Mouse (Mus musculus) c-Kit-positive CD71-negative TER-119-negative erythroid progenitor cells, embryonic 14.5 days (primary cell): ENCODE results near the gene Tbx15.

Experiments
- DNase-seq: peaks from one replicate; pipeline ENCODE4 v3.0.0-alpha.2; 2013; ENCODE audit warnings: low read depth

Tbx15 gene

GRCm38 (mm10) chr3:99248831-99249550 lies 8.8 kb downstream of the Tbx15 start:
- DNase-seq = no peak

GRCm38 (mm10) chr3:99249551-99249870 lies 9.3 kb downstream of the Tbx15 start:
- DNase-seq = no peak

GRCm38 (mm10) chr3:99249906-99250305 lies 9.7 kb downstream of the Tbx15 start:
- no peak for DNase-seq

GRCm38 (mm10) chr3:99251271-99252165 lies 11.3 kb downstream of the Tbx15 start:
- no peak for DNase-seq

- DNase-seq = no peak
These were observed 12.4 kb downstream of the Tbx15 start for GRCm38 (mm10) chr3:99252461-99253091.

GRCm38 (mm10) chr3:99253092-99253488 lies 12.9 kb downstream of the Tbx15 start:
- DNase-seq = no peak

- no peak for DNase-seq
These were observed 13.6 kb downstream of the Tbx15 start for GRCm38 (mm10) chr3:99253497-99254451.

GRCm38 (mm10) chr3:99254559-99255151 lies 14.5 kb downstream of the Tbx15 start:
- DNase-seq = no peak

- DNase-seq = no peak
These were observed 15.5 kb downstream of the Tbx15 start for GRCm38 (mm10) chr3:99255411-99256365.

- no peak for DNase-seq
These were observed 16.2 kb downstream of the Tbx15 start for GRCm38 (mm10) chr3:99256366-99256750.

- DNase-seq = no peak
These were observed 16.6 kb downstream of the Tbx15 start for GRCm38 (mm10) chr3:99256766-99257165.

- no peak for DNase-seq
These were observed 17.7 kb downstream of the Tbx15 start for GRCm38 (mm10) chr3:99257586-99258577.

GRCm38 (mm10) chr3:99259741-99260270 lies 19.6 kb downstream of the Tbx15 start:
- DNase-seq = no peak

- no peak for DNase-seq
These were observed 20.2 kb downstream of the Tbx15 start for GRCm38 (mm10) chr3:99260395-99260794.

- DNase-seq = no peak
These were observed 21.2 kb downstream of the Tbx15 start for GRCm38 (mm10) chr3:99261371-99261791.

GRCm38 (mm10) chr3:99261986-99262385 lies 21.8 kb downstream of the Tbx15 start:
- DNase-seq = no peak

GRCm38 (mm10) chr3:99263471-99263903 lies 23.3 kb downstream of the Tbx15 start:
- DNase-seq = no peak

GRCm38 (mm10) chr3:99264695-99265094 lies 24.5 kb downstream of the Tbx15 start:
- no peak for DNase-seq
